ENCODE assay signal across 8 mouse cellular contexts in genomic region chr13:45442451-45442850, GRCm38 (mm10). TPM values are rescaled to one million over a fixed set of nuclear protein-coding genes. Genes with fewer than 3 reads are reported as not detected.
A peak's percentile ranks its signal among the peaks of the same experiment; 100 is the strongest.
DNase-seq lines count a peak whose midpoint lies in the region; TF ChIP-seq lines count a peak whose summit lies in the region.

No protein-coding gene starts in this region.

- no peak for TF ChIP-seq POLR2A in cerebellum, adult 2 months (IDR thresholded peaks at IDR 0.05; ENCODE audit: borderline replicate concordance, insufficient read depth, low read length)

- DNase-seq in cerebellum, adult 2 months, result peak in 1 of 2 experiments; percentile 43
- no peak for DNase-seq in cerebellum, postnatal 4 days (ENCODE audit: low spot score in 2 of 2)
- peak; percentile 25 to 28 for DNase-seq in spleen, postnatal 10 days (ENCODE audit: low spot score in 2 of 2)
- no peak for DNase-seq in spleen, adult 12 weeks (ENCODE audit: low spot score)
- peak; percentile 42 for DNase-seq in forelimb bud, embryonic 11.5 days (ENCODE audit: low read depth, low spot score)
- peak; percentile 22 for DNase-seq in lung, postnatal 14 days
- peak; percentile 24 to 29 for DNase-seq in urinary bladder, postnatal 36 days (ENCODE audit: low spot score in 2 of 2)
- no peak for DNase-seq in right cerebral cortex, postnatal 14 days

- H3K4me1 ChIP-seq in cerebellum, adult 2 months (ENCODE audit: control insufficient read depth, insufficient read depth, low read length), result no peaks in the 10 kb centered on the region

- TF ChIP-seq CTCF in cerebellum, adult 2 months (IDR thresholded peaks at IDR 0.05; ENCODE audit: borderline replicate concordance, insufficient read depth, low read depth, low read length), result peak; percentile 40; the same call in 1 of the 2 replicates

- H3K27ac ChIP-seq in cerebellum, adult 2 months (ENCODE audit: insufficient read depth, low read length), result no peak overlapping the region

- no peak overlapping the region for H3K4me3 ChIP-seq in cerebellum, adult 2 months (replicated peaks; ENCODE audit: insufficient read depth, low read depth, low read length)

- H3K27me3 ChIP-seq in cerebellum, adult 2 months (ENCODE audit: control insufficient read depth, insufficient read depth, low read length), result no peaks in the 10 kb centered on the region

- 13% methylated on average over 4 of the region's 4 CpGs for WGBS in cerebellum, adult 2 months

RNA-seq across cellular contexts. Expression of gene Mylip, which starts 52.9 kb away (rescaled TPM):
- polyA plus RNA-seq in cerebellum, adult 2 months (2012; rRNA removed), result 10.6 and 11.2 TPM in 2 replicates

Comparison
In these comparisons a context has a peak if more than half of its experiments do, and no peak if none do; other contexts are left out.
1. DNase-seq: peak in spleen, postnatal 10 days (2 of 2), forelimb bud, embryonic 11.5 days (single experiment), lung, postnatal 14 days (single experiment) and urinary bladder, postnatal 36 days (2 of 2); none in cerebellum, postnatal 4 days (0 of 2), spleen, adult 12 weeks (single experiment) and right cerebral cortex, postnatal 14 days (single experiment).